Mouse (Mus musculus): ENCODE measurements at regions not wholly inside any gene's neighbourhood (a gene's known extent, or its start where the extent isn't known, plus 50 kb on each side); places are given as distances from the start of the nearest gene placed in this dataset.
A peak's percentile ranks its signal among the peaks of the same experiment; 100 is the strongest.

- Histone ChIP-seq H3K4me2 (ENCODE audit: low read depth) (no peak overlapping the region), H3K27ac (ENCODE audit: low read depth, low read length) (no peak overlapping the region), H3K36me3 (ENCODE audit: insufficient read depth) (no peaks in the 10 kb centered on the region), H3K9ac (no peak overlapping the region), H3K27me3 (ENCODE audit: insufficient read depth, low read length) (no peaks in the 10 kb centered on the region), H3K4me1 (ENCODE audit: insufficient read depth) (no peaks in the 10 kb centered on the region), H3K4me3 (ENCODE audit: low read depth, low read length) (no peak overlapping the region), H3K9me3 (ENCODE audit: low read length) (no peaks in the 10 kb centered on the region)
- WGBS: 96% methylated on average over 4 of the region's 4 CpGs
- ATAC-seq: no peak
- TF ChIP-seq CTCF (IDR thresholded peaks at IDR 0.05; ENCODE audit: low read depth): no peak
- DNase-seq: no peak
Observed at GRCm38 (mm10) chr3:18295921-18296320, 347.7 kb downstream of the Cypt12 start.

- Histone ChIP-seq H3K9ac (no peak overlapping the region), H3K27me3 (ENCODE audit: insufficient read depth, low read length) (no peaks in the 10 kb centered on the region), H3K36me3 (ENCODE audit: insufficient read depth) (no peaks in the 10 kb centered on the region), H3K9me3 (ENCODE audit: low read length) (no peaks in the 10 kb centered on the region), H3K4me3 (ENCODE audit: low read depth, low read length) (no peak overlapping the region), H3K4me1 (ENCODE audit: insufficient read depth) (no peaks in the 10 kb centered on the region), H3K27ac (ENCODE audit: low read depth, low read length) (no peak overlapping the region), H3K4me2 (ENCODE audit: low read depth) (no peak overlapping the region)
- DNase-seq (no peak), ATAC-seq (no peak)
- 96% methylated on average over 3 of the region's 3 CpGs for WGBS
- no peak for TF ChIP-seq CTCF (IDR thresholded peaks at IDR 0.05; ENCODE audit: low read depth)
Observed at GRCm38 (mm10) chr3:18298699-18299098, 350.5 kb downstream of the Cypt12 start.

DNA sequence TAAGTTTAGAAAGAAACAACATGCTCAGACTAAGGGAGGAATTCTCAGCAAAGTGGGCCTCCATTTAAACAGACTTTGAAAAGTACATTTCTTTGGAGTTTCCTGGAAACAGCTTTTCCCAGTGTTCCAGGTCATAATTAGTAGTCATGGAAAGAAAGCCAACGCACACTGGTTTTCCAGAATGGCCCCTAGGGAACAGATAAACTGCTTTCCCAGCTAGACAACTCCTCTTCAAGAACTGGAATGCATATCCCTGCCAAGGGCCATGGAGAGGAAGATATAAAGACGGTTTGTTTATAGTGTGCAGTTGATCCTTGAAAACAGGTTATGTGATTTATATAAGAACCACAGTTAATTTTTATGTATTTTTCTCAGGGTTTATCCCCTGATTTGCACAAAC is 351.3 kb downstream of the Cypt12 start:
- WGBS: 56% methylated on average over 2 of the region's 2 CpGs
- H3K9ac ChIP-seq: no peak overlapping the region
- no peak overlapping the region for H3K4me3 ChIP-seq (ENCODE audit: low read depth, low read length)
- DNase-seq: peak; percentile 7
- H3K27ac ChIP-seq (ENCODE audit: low read depth, low read length): no peak overlapping the region
- no peak overlapping the region for H3K4me2 ChIP-seq (ENCODE audit: low read depth)
- H3K4me1 ChIP-seq (ENCODE audit: insufficient read depth): no peaks in the 10 kb centered on the region
- no peaks in the 10 kb centered on the region for H3K27me3 ChIP-seq (ENCODE audit: insufficient read depth, low read length)
- no peaks in the 10 kb centered on the region for H3K36me3 ChIP-seq (ENCODE audit: insufficient read depth)
- TF ChIP-seq CTCF (IDR thresholded peaks at IDR 0.05; ENCODE audit: low read depth): no peak
- H3K9me3 ChIP-seq (ENCODE audit: low read length): no peaks in the 10 kb centered on the region
- ATAC-seq: no peak

DNA sequence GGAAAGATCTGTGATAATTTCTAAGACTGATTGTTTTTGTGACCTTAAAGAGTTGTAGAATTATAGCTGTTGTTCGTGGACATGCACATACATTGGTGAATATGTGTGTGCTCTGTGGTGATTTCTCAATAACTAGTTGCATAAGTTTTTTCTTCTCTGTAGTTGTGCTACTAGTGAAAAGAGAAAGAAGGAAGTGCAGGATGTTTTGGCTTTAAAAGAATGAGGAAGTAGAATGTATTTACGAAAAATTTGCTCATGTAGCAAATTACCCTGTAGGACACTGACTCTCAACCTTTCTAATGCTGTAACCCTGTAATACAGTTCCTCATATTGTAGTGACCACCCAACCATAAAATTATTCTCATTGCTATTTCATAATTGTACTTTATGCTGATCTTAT is 371.2 kb downstream of the Cypt12 start:
- 96% methylated on average over 2 of the region's 2 CpGs for WGBS
- no peak for ATAC-seq

DNA sequence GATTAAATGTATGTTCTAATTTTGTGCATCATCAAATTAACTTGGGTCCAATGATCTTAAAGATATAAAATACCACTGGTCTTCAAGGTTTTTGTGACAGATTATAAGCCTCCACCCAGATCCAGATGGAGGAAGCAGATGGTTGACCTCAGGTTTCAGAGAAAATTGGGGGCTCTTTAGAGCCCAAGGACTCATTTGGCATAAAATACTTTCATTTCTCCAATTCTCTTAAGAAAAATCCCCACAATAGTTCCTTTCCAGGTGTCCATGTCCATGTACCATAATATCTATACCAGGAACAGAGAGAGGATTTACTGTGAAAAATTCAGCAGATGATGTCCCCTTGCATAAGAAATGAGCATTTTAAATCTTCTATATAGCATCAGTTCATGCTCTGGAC is 385.0 kb downstream of the Cypt12 start:
- Histone ChIP-seq H3K4me3 (ENCODE audit: low read depth, low read length) (no peak overlapping the region), H3K4me2 (ENCODE audit: low read depth) (no peak overlapping the region), H3K36me3 (ENCODE audit: insufficient read depth) (no peaks in the 10 kb centered on the region), H3K9ac (no peak overlapping the region), H3K27ac (ENCODE audit: low read depth, low read length) (no peak overlapping the region), H3K27me3 (ENCODE audit: insufficient read depth, low read length) (no peaks in the 10 kb centered on the region), H3K4me1 (ENCODE audit: insufficient read depth) (no peaks in the 10 kb centered on the region), H3K9me3 (ENCODE audit: low read length) (no peaks in the 10 kb centered on the region)
- ATAC-seq (no peak), DNase-seq (no peak)
- no peak for TF ChIP-seq CTCF (IDR thresholded peaks at IDR 0.05; ENCODE audit: low read depth)

More for the DNA sequence above, 371.2 kb downstream of the Cypt12 start:
- no peak for TF ChIP-seq CTCF (IDR thresholded peaks at IDR 0.05; ENCODE audit: low read depth)
- H3K9me3 ChIP-seq (ENCODE audit: low read length): no peaks in the 10 kb centered on the region
- no peaks in the 10 kb centered on the region for H3K36me3 ChIP-seq (ENCODE audit: insufficient read depth)
- no peaks in the 10 kb centered on the region for H3K4me1 ChIP-seq (ENCODE audit: insufficient read depth)
- no peaks in the 10 kb centered on the region for H3K27me3 ChIP-seq (ENCODE audit: insufficient read depth, low read length)
- no peak overlapping the region for H3K9ac ChIP-seq
- no peak overlapping the region for H3K4me2 ChIP-seq (ENCODE audit: low read depth)
- H3K4me3 ChIP-seq (ENCODE audit: low read depth, low read length): no peak overlapping the region
- no peak overlapping the region for H3K27ac ChIP-seq (ENCODE audit: low read depth, low read length)
- no peak for DNase-seq

GRCm38 (mm10) chr3:18339189-18339588 is 391.0 kb downstream of the Cypt12 start:
- no peak for DNase-seq
- no peak overlapping the region for H3K27ac ChIP-seq (ENCODE audit: low read depth, low read length)
- WGBS: 59% methylated on average over 1 of the region's 1 CpGs
- no peak for TF ChIP-seq CTCF (IDR thresholded peaks at IDR 0.05; ENCODE audit: low read depth)
- H3K4me2 ChIP-seq (ENCODE audit: low read depth): no peak overlapping the region
- no peaks in the 10 kb centered on the region for H3K36me3 ChIP-seq (ENCODE audit: insufficient read depth)
- H3K27me3 ChIP-seq (ENCODE audit: insufficient read depth, low read length): no peaks in the 10 kb centered on the region
- no peaks in the 10 kb centered on the region for H3K9me3 ChIP-seq (ENCODE audit: low read length)
- H3K4me3 ChIP-seq (ENCODE audit: low read depth, low read length): no peak overlapping the region
- no peak for ATAC-seq
- no peak overlapping the region for H3K9ac ChIP-seq
- no peaks in the 10 kb centered on the region for H3K4me1 ChIP-seq (ENCODE audit: insufficient read depth)

GRCm38 (mm10) chr3:18341757-18342156 is 393.5 kb downstream of the Cypt12 start:
- Histone ChIP-seq H3K27ac (ENCODE audit: low read depth, low read length) (no peak overlapping the region), H3K27me3 (ENCODE audit: insufficient read depth, low read length) (no peaks in the 10 kb centered on the region), H3K9ac (no peak overlapping the region), H3K9me3 (ENCODE audit: low read length) (no peaks in the 10 kb centered on the region), H3K36me3 (ENCODE audit: insufficient read depth) (no peaks in the 10 kb centered on the region), H3K4me2 (ENCODE audit: low read depth) (no peak overlapping the region), H3K4me1 (ENCODE audit: insufficient read depth) (no peaks in the 10 kb centered on the region), H3K4me3 (ENCODE audit: low read depth, low read length) (no peak overlapping the region)
- 77% methylated on average over 8 of the region's 8 CpGs for WGBS
- DNase-seq (no peak), ATAC-seq (no peak)
- TF ChIP-seq CTCF (IDR thresholded peaks at IDR 0.05; ENCODE audit: low read depth): no peak

Measured in forebrain, postnatal 0 days (tissue).